Mouse (Mus musculus) embryonic facial prominence, embryonic 13.5 days (tissue): Measurements from ENCODE around the gene Ccdc82. TPM values are rescaled to one million over a fixed set of nuclear protein-coding genes. Genes with fewer than 3 reads are reported as not detected.
A peak's percentile ranks its signal among the peaks of the same experiment; 100 is the strongest.

Experiments
- ATAC-seq: fragments of 200-750 bp; cut with Nextera tagmentation; 2 replicates; pipeline ENCODE4 v1.8.0; 2017; ENCODE audit warnings: low read depth; ENCODE audit not compliant: insufficient number of reproducible peaks, insufficient read depth, low FRiP score, low TSS enrichment
- H3K27ac ChIP-seq: fragments of 300-500 bp; sonication (generic); 2 replicates; pipeline ENCODE4 v1.5.1; 2015; ENCODE audit warnings: moderate library complexity, mild to moderate bottlenecking, inconsistent platforms
- H3K27me3 ChIP-seq: fragments of 300-500 bp; sonication (generic); 2 replicates; pipeline ENCODE4 v1.6.1; 2015; ENCODE audit warnings: mild to moderate bottlenecking, inconsistent platforms
- H3K36me3 ChIP-seq: fragments of 300-500 bp; sonication (generic); 2 replicates; pipeline ENCODE4 v1.6.1; 2015; ENCODE audit warnings: mild to moderate bottlenecking, inconsistent platforms
- H3K4me1 ChIP-seq: fragments of 300-500 bp; sonication (generic); 2 replicates; pipeline ENCODE4 v1.6.1; 2015; ENCODE audit warnings: inconsistent platforms
- H3K4me2 ChIP-seq: fragments of 300-500 bp; sonication (generic); 2 replicates; pipeline ENCODE4 v1.6.1; 2015; ENCODE audit warnings: moderate library complexity, mild to moderate bottlenecking, inconsistent platforms
- H3K4me3 ChIP-seq: fragments of 300-500 bp; sonication (generic); 2 replicates; pipeline ENCODE4 v1.5.1; 2015; ENCODE audit warnings: mild to moderate bottlenecking, inconsistent platforms
- H3K9ac ChIP-seq: fragments of 300-500 bp; sonication (generic); 2 replicates; pipeline ENCODE4 v1.6.1; 2015; ENCODE audit warnings: mild to moderate bottlenecking, inconsistent platforms
- H3K9me3 ChIP-seq: fragments of 300-500 bp; sonication (generic); 2 replicates; pipeline ENCODE4 v1.6.1; 2016; ENCODE audit warnings: inconsistent platforms
- WGBS: fragments of 180-500 bp; shearing (Covaris S2); methylation state at CpG from one replicate; pipeline ENCODE4 v1.1.7; 2015; ENCODE audit warnings: mixed read lengths; 5-methylcytosine and 5-hydroxymethylcytosine counted together
- polyA plus RNA-seq: library from polyadenylated mRNA; unstranded; fragments of >200 nt; fragmentation: Nextera tagmentation; extraction: Ambion mirVana; gene quantifications from 2 replicates; pipeline ENCODE4 v1.2.1, GENCODE M21; 2015

Ccdc82 gene
- polyA plus RNA-seq, 1 experiment from 2014 or later = 7.1 TPM

GRCm38 (mm10) chr9:13256726-13257125 lies 10.0 kb downstream of the Ccdc82 start:
- Histone ChIP-seq H3K36me3 (no peaks in the 10 kb centered on the region), H3K27me3 (no peaks in the 10 kb centered on the region), H3K9ac (no peak overlapping the region), H3K27ac (no peak overlapping the region), H3K4me1 (no peaks in the 10 kb centered on the region), H3K4me3 (no peak overlapping the region), H3K4me2 (no peak overlapping the region), H3K9me3 (no peaks in the 10 kb centered on the region)
- ATAC-seq = no peak
- 91% methylated on average over 1 of the region's 1 CpGs for WGBS

DNA sequence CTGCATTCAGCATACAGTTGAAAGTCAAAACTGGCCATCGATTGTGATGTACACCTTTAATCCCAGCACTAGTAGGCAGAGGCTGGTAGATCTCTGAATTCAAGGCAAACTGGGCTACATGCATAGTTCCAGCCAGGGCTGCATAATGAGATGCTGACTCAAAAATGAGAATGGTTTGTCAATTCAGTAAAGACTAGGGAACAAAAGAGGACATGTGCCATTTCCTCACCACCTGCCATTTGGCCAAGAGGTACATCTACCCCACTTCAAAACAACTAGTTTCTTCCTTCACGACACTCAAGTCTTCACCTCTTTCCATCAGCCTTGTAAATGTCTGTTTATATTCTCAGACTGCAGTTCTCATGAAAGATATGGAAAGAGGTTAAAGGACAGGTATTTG lies 11.4 kb downstream of the Ccdc82 start:
- no peak overlapping the region for H3K9ac ChIP-seq
- H3K9me3 ChIP-seq = no peaks in the 10 kb centered on the region
- H3K27me3 ChIP-seq = no peaks in the 10 kb centered on the region
- H3K27ac ChIP-seq = no peak overlapping the region
- no peak overlapping the region for H3K4me2 ChIP-seq
- no peak for ATAC-seq
- 90% methylated on average over 2 of the region's 2 CpGs for WGBS
- no peaks in the 10 kb centered on the region for H3K36me3 ChIP-seq
- no peak overlapping the region for H3K4me3 ChIP-seq
- no peaks in the 10 kb centered on the region for H3K4me1 ChIP-seq

- Histone ChIP-seq H3K4me3 (no peak overlapping the region), H3K27ac (no peak overlapping the region), H3K4me2 (no peak overlapping the region), H3K9ac (no peak overlapping the region), H3K9me3 (no peaks in the 10 kb centered on the region), H3K36me3 (no peaks in the 10 kb centered on the region), H3K4me1 (no peaks in the 10 kb centered on the region), H3K27me3 (no peaks in the 10 kb centered on the region)
- 85% methylated on average over 3 of the region's 3 CpGs for WGBS
- no peak for ATAC-seq
These were observed 14.2 kb downstream of the Ccdc82 start for GRCm38 (mm10) chr9:13260980-13261379.

DNA sequence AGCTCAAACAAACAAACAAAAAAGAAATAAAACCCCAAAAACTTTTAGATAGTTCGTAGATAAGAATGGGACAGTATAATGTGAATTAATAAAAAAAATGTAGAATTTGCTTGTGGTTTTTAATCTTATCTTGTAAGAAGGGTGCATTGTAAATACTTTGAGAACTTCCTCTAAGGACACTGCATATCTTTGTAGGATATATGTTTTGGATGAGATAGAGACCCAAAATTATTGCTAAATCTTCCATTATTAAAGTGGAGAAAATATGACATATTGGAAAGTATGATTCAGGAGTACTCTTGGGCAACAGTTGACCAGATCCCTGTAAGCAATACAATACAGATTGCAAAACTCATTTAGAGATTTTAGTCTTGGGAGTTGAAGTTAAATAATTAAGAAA lies 26.5 kb downstream of the Ccdc82 start:
- H3K36me3 ChIP-seq = no peaks in the 10 kb centered on the region
- H3K4me3 ChIP-seq = no peak overlapping the region
- ATAC-seq = no peak
- 81% methylated on average over 1 of the region's 1 CpGs for WGBS
- H3K9me3 ChIP-seq = no peaks in the 10 kb centered on the region
- H3K9ac ChIP-seq = no peak overlapping the region
- H3K27ac ChIP-seq = no peak overlapping the region
- H3K4me1 ChIP-seq = no peaks in the 10 kb centered on the region
- H3K27me3 ChIP-seq = no peaks in the 10 kb centered on the region
- H3K4me2 ChIP-seq = no peak overlapping the region

DNA sequence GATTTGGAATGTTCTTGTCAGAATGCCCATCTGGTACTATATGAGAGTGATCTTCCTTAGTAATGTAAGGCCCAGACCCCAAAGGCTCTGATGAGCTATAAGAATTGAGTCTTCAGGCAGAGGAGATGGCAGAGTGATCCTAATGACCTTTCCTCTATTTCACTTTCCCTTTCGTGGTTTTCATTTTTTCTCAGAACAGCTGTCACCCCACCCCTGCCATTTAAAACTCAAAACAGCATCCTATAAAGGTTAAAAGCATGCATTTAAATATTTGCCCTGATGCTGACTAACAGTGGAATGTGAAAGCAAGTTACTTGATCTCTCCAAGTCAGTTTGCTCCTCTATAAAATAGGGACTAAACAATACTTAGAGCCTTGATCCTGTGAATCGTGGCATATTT lies 40.7 kb downstream of the Ccdc82 start:
- Histone ChIP-seq H3K9me3 (no peaks in the 10 kb centered on the region), H3K4me2 (no peak overlapping the region), H3K27ac (no peak overlapping the region), H3K4me1 (no peaks in the 10 kb centered on the region), H3K9ac (no peak overlapping the region), H3K36me3 (no peaks in the 10 kb centered on the region), H3K4me3 (no peak overlapping the region), H3K27me3 (no peaks in the 10 kb centered on the region)
- no peak for ATAC-seq
- 55% methylated on average over 2 of the region's 2 CpGs for WGBS

- under 1% methylated on average over 28 of the region's 28 CpGs for WGBS
- peak overlapping the region; percentile 58 for H3K4me3 ChIP-seq
- no peaks in the 10 kb centered on the region for H3K9me3 ChIP-seq
- H3K27me3 ChIP-seq = no peaks in the 10 kb centered on the region
- peak; percentile 93 for ATAC-seq
- peak overlapping the region; percentile 80 for H3K27ac ChIP-seq
- H3K4me1 ChIP-seq = peaks cover 40% of the 10 kb centered on the region
- peak overlapping the region; percentile 77 for H3K9ac ChIP-seq
- no peaks in the 10 kb centered on the region for H3K36me3 ChIP-seq
- H3K4me2 ChIP-seq = peak overlapping the region; percentile 96
These were observed 49.7 kb downstream of the Ccdc82 start for GRCm38 (mm10) chr9:13296274-13297121.

DNA sequence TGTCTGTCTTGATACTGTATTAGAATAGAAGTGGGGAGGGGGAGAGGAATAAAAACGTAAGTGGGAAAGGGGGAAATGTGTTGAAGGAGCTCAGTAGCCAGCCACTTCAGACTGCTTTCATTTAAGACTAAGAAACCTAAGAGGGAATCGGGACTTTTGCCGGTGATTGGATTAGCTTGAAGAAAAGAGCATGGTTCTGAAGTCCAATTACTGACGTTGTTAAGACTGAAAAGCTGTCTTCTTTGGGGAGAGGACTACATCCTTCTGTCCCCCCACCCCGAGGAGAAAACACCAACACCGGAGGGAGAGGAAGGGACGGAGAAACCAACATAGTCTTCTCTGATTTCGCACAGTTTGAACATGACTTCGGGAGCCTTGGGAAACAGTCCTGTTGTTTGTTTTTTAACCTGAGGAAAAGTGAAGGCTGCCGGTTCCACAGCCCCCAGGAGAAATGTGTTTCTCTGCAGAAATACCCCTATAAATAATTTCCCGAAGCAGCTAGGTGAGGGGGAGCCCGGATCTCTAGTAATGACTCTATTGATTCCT lies 50.4 kb downstream of the Ccdc82 start:
- peak overlapping the region; percentile 58 for H3K4me3 ChIP-seq
- H3K36me3 ChIP-seq = no peaks in the 10 kb centered on the region
- ATAC-seq = no peak
- no peaks in the 10 kb centered on the region for H3K9me3 ChIP-seq
- H3K27me3 ChIP-seq = no peaks in the 10 kb centered on the region
- peak overlapping the region; percentile 77 for H3K9ac ChIP-seq
- peak overlapping the region; percentile 80 for H3K27ac ChIP-seq
- under 1% methylated on average over 12 of the region's 12 CpGs for WGBS
- peak overlapping the region; percentile 96 for H3K4me2 ChIP-seq
- H3K4me1 ChIP-seq = peaks cover 47% of the 10 kb centered on the region

DNA sequence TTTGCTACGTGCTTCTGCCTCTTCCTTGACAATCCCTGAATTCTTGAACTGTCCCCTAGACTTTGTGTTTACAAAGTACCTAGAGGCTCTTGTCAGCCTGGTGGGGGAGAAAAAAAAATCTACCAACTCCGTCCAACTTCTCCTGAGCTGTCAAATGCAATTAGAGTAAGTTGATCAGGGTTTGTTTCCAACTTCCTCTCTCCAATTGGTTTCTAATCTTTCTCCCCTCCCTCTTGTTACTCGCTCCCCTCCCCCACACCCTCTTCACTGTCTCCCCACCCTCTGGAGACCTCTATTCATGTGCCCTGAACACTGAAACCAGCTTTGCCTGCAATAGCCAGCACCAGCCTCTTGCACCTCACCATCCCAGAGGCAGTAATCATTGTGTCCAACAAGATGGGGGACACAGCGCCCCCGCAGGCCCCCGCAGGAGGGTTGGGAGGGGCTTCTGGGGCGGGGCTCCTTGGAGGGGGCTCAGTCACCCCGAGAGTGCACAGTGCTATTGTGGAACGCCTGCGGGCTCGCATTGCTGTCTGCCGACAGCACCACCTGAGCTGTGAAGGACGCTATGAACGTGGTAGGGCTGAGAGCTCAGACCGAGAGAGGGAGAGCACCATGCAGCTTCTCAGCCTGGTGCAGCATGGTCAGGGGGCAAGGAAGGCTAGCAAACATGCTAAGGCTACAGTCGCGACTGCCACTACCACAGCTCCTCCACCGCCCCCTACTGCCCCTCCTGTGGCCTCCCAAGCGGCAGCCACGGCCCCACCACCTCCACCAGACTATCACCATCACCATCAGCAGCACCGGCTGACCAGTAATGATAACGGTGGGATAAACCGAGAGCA lies 51.1 kb downstream of the Ccdc82 start, which contains the start of gene Maml2:
Gene Maml2 (plus strand): TSS at position 290 of the 845 bp plus-strand sequence.
- Histone ChIP-seq H3K9ac (peak within 1 kb of the TSS; percentile 77), H3K27me3 (no peaks in the 10 kb centered on the region), H3K36me3 (no peaks in the 10 kb centered on the region), H3K4me1 (peaks cover 50% of the 10 kb centered on the region), H3K9me3 (no peaks in the 10 kb centered on the region), H3K4me2 (peak within 1 kb of the TSS; percentile 96), H3K27ac (peak within 1 kb of the TSS; percentile 80), H3K4me3 (peak within 1 kb of the TSS; percentile 58)
- peak; percentile 79 for ATAC-seq
- WGBS = under 1% methylated on average over 23 of the region's 23 CpGs

DNA sequence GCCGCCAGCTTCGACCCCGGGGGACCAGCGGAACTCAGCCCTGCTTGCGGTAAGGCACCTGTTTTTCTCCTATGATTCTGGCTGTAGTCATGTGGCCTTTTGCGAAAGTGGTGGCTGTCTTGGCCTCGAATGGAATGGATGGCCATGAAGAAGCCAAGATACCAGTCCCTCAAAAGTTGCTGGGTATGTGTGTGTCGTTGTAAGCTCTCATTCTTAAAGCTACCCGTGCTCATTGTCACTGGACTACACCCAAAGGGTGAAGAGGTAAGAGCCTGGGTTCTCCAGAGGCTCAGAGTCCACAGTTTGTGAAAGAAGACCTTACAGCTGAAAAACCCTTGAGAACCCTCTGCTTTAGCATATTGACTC lies 51.7 kb downstream of the Ccdc82 start:
- WGBS = 24% methylated on average over 9 of the region's 9 CpGs
- no peaks in the 10 kb centered on the region for H3K9me3 ChIP-seq
- H3K4me3 ChIP-seq = peak overlapping the region; percentile 58
- peak overlapping the region; percentile 96 for H3K4me2 ChIP-seq
- ATAC-seq = no peak
- no peaks in the 10 kb centered on the region for H3K36me3 ChIP-seq
- peak overlapping the region; percentile 77 for H3K9ac ChIP-seq
- no peaks in the 10 kb centered on the region for H3K27me3 ChIP-seq
- peak overlapping the region; percentile 80; the same call in 1 of the 2 replicates for H3K27ac ChIP-seq
- peaks cover 52% of the 10 kb centered on the region for H3K4me1 ChIP-seq

- H3K27me3 ChIP-seq = no peaks in the 10 kb centered on the region
- H3K9ac ChIP-seq = no peak overlapping the region
- WGBS = 78% methylated on average over 6 of the region's 6 CpGs
- peak overlapping the region; percentile 96 for H3K4me2 ChIP-seq
- no peaks in the 10 kb centered on the region for H3K9me3 ChIP-seq
- peaks cover 59% of the 10 kb centered on the region for H3K4me1 ChIP-seq
- H3K27ac ChIP-seq = no peak overlapping the region
- no peaks in the 10 kb centered on the region for H3K36me3 ChIP-seq
- H3K4me3 ChIP-seq = peak overlapping the region; percentile 58; the same call in 1 of the 2 replicates
- ATAC-seq = no peak
These were observed 52.4 kb downstream of the Ccdc82 start for GRCm38 (mm10) chr9:13299190-13299589.

DNA sequence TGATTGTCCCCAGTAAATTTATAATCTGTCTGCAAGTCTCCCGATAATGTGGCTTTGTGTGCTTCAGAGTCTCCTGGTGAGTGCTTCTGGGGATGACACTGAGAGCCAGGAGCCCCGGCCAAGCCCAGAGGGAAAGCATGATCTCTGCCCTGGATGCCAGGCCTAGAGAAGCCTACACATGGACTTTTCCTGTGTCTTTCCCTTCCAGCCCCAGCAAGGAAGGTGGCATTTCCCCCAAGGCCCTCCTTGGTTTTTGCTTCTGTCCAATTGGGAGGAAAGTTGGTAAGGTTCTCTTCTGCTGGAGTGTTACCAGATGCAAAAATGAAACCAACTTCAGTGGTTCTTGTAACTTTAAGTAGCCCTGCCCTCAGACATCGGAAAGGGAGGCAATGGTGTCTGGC lies 53.3 kb downstream of the Ccdc82 start:
- no peak overlapping the region for H3K27ac ChIP-seq
- peak overlapping the region; percentile 11 for H3K4me3 ChIP-seq
- H3K27me3 ChIP-seq = no peaks in the 10 kb centered on the region
- H3K9me3 ChIP-seq = no peaks in the 10 kb centered on the region
- H3K4me1 ChIP-seq = peaks cover 59% of the 10 kb centered on the region
- H3K4me2 ChIP-seq = peak overlapping the region; percentile 96
- peak overlapping the region; percentile 4 for H3K9ac ChIP-seq
- no peaks in the 10 kb centered on the region for H3K36me3 ChIP-seq
- no peak for ATAC-seq
- 37% methylated on average over 3 of the region's 3 CpGs for WGBS
